ENCODE assay signal across 8 mouse cellular contexts in the genomic region with DNA sequence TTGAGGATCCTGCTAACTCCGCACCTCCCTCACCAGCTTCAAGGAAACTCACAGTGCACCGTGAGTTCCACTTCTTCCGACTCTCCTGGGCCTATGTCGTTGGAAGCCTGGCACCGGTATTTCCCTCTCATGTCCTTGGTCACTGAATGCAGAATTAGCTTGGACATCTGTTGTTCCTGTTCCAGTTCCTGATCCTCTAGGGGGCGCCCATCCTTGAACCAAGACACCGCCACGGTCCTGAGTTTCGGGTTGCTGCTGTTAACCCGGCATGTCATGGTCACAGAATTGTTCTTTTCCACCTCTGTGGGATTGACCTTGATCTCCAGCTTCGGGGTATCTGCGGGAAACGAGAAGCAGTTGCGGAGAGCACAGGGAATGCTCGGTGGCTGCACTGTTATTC. TPM values are rescaled to one million over a fixed set of nuclear protein-coding genes. Genes with fewer than 3 reads are reported as not detected.
DNase-seq lines count a peak whose midpoint lies in the region; ATAC-seq and TF ChIP-seq lines count a peak whose summit lies in the region.

No protein-coding gene starts in this region.

- H3K9ac ChIP-seq in liver, embryonic 12.5 days, result no peak overlapping the region
- H3K9ac ChIP-seq in embryonic facial prominence, embryonic 11.5 days (replicated peaks; ENCODE audit: low read length), result no peak overlapping the region
- no peak overlapping the region for H3K9ac ChIP-seq in heart, embryonic 14.5 days (ENCODE audit: low read length)
- no peak overlapping the region for H3K9ac ChIP-seq in kidney, postnatal 0 days (ENCODE audit: low read depth, low read length)
- no peak overlapping the region for H3K9ac ChIP-seq in liver, embryonic 11.5 days (ENCODE audit: low read depth, low read length)

- H3K9me3 ChIP-seq in liver, embryonic 12.5 days (replicated peaks), result no peaks in the 10 kb centered on the region
- H3K9me3 ChIP-seq in embryonic facial prominence, embryonic 11.5 days (replicated peaks; ENCODE audit: control insufficient read depth, low read length), result no peaks in the 10 kb centered on the region
- H3K9me3 ChIP-seq in heart, embryonic 14.5 days (ENCODE audit: control insufficient read depth, low read length), result no peaks in the 10 kb centered on the region
- H3K9me3 ChIP-seq in kidney, postnatal 0 days (replicated peaks; ENCODE audit: low read length), result no peaks in the 10 kb centered on the region
- H3K9me3 ChIP-seq in liver, embryonic 11.5 days (ENCODE audit: control insufficient read depth, low read length), result no peaks in the 10 kb centered on the region

- WGBS in liver, embryonic 12.5 days (ENCODE audit: insufficient replicate concordance), result 17% methylated on average over 15 of the region's 15 CpGs
- WGBS in embryonic facial prominence, embryonic 11.5 days, result 25% methylated on average over 15 of the region's 15 CpGs
- WGBS in heart, embryonic 14.5 days, result 26% methylated on average over 15 of the region's 15 CpGs
- WGBS in kidney, postnatal 0 days, result 19% methylated on average over 15 of the region's 15 CpGs
- 17% methylated on average over 15 of the region's 15 CpGs for WGBS in liver, embryonic 11.5 days

- H3K27me3 ChIP-seq in liver, embryonic 12.5 days (replicated peaks), result peaks cover 13% of the 10 kb centered on the region
- H3K27me3 ChIP-seq in embryonic facial prominence, embryonic 11.5 days (ENCODE audit: control insufficient read depth, insufficient read depth, low read length), result no peaks in the 10 kb centered on the region
- H3K27me3 ChIP-seq in heart, embryonic 14.5 days (ENCODE audit: control insufficient read depth, insufficient read depth, low read length), result peaks cover 18% of the 10 kb centered on the region
- H3K27me3 ChIP-seq in kidney, postnatal 0 days (ENCODE audit: insufficient read depth, low read length), result no peaks in the 10 kb centered on the region
- H3K27me3 ChIP-seq in liver, embryonic 11.5 days (replicated peaks; ENCODE audit: control insufficient read depth, insufficient read depth, low read length), result peaks cover 8% of the 10 kb centered on the region
- H3K27me3 ChIP-seq in splenic B cell, adult 2 months (ENCODE audit: control insufficient read depth, insufficient read depth, low read length, poor library complexity, severe bottlenecking), result no peaks in the 10 kb centered on the region

- peak; percentile 78 for TF ChIP-seq CTCF in kidney, postnatal 0 days (IDR thresholded peaks at IDR 0.05; ENCODE audit: low read depth)

- H3K36me3 ChIP-seq in liver, embryonic 12.5 days, result no peaks in the 10 kb centered on the region
- H3K36me3 ChIP-seq in embryonic facial prominence, embryonic 11.5 days (replicated peaks; ENCODE audit: control insufficient read depth, insufficient read depth, low read depth, low read length), result no peaks in the 10 kb centered on the region
- no peaks in the 10 kb centered on the region for H3K36me3 ChIP-seq in heart, embryonic 14.5 days (ENCODE audit: control insufficient read depth, insufficient read depth, low read length)
- H3K36me3 ChIP-seq in kidney, postnatal 0 days (ENCODE audit: insufficient read depth, low read length), result no peaks in the 10 kb centered on the region
- no peaks in the 10 kb centered on the region for H3K36me3 ChIP-seq in liver, embryonic 11.5 days (ENCODE audit: control insufficient read depth, insufficient read depth, low read length)
- peaks cover 46% of the 10 kb centered on the region for H3K36me3 ChIP-seq in splenic B cell, adult 2 months (ENCODE audit: control insufficient read depth, insufficient read depth, low read length, poor library complexity, severe bottlenecking)

- ATAC-seq in liver, embryonic 12.5 days, result no peak
- no peak for ATAC-seq in embryonic facial prominence, embryonic 11.5 days (replicated peaks; ENCODE audit: insufficient number of reproducible peaks, low FRiP score, low TSS enrichment, low read depth)
- no peak for ATAC-seq in heart, embryonic 14.5 days (ENCODE audit: insufficient number of reproducible peaks, insufficient read depth, low FRiP score, low read depth)
- peak; percentile 49; the same call in 1 of the 2 replicates for ATAC-seq in kidney, postnatal 0 days (replicated peaks; ENCODE audit: low FRiP score, low read depth)
- no peak for ATAC-seq in liver, embryonic 11.5 days (replicated peaks; ENCODE audit: low FRiP score)

- no peaks in the 10 kb centered on the region for H3K4me1 ChIP-seq in liver, embryonic 12.5 days
- H3K4me1 ChIP-seq in embryonic facial prominence, embryonic 11.5 days (ENCODE audit: control insufficient read depth, insufficient read depth, low read length), result no peaks in the 10 kb centered on the region
- H3K4me1 ChIP-seq in heart, embryonic 14.5 days (ENCODE audit: control insufficient read depth in 2 of 2, insufficient read depth in 2 of 2, low read length in 2 of 2), result no peaks in the 10 kb centered on the region
- H3K4me1 ChIP-seq in kidney, postnatal 0 days (replicated peaks; ENCODE audit: insufficient read depth, low read length), result no peaks in the 10 kb centered on the region
- no peaks in the 10 kb centered on the region for H3K4me1 ChIP-seq in liver, embryonic 11.5 days (replicated peaks; ENCODE audit: control insufficient read depth, insufficient read depth, low read length)

- H3K4me2 ChIP-seq in liver, embryonic 12.5 days, result no peak overlapping the region
- no peak overlapping the region for H3K4me2 ChIP-seq in embryonic facial prominence, embryonic 11.5 days (ENCODE audit: low read depth, low read length)
- H3K4me2 ChIP-seq in heart, embryonic 14.5 days (ENCODE audit: low read length), result peak overlapping the region; percentile 29
- no peak overlapping the region for H3K4me2 ChIP-seq in kidney, postnatal 0 days (ENCODE audit: low read length)
- H3K4me2 ChIP-seq in liver, embryonic 11.5 days, result 0 out of 2 replicates have a peak overlapping the region, but pooled peaks have one; percentile 36

- no peak overlapping the region for H3K27ac ChIP-seq in liver, embryonic 12.5 days
- H3K27ac ChIP-seq in embryonic facial prominence, embryonic 11.5 days (replicated peaks; ENCODE audit: low read depth, low read length), result no peak overlapping the region
- no peak overlapping the region for H3K27ac ChIP-seq in heart, embryonic 14.5 days (replicated peaks in 1 of 2; ENCODE audit: control insufficient read depth in 1 of 2, insufficient read depth in 1 of 2, low read depth in 2 of 2, low read length in 2 of 2)
- no peak overlapping the region for H3K27ac ChIP-seq in kidney, postnatal 0 days
- H3K27ac ChIP-seq in liver, embryonic 11.5 days (ENCODE audit: low read depth, low read length), result no peak overlapping the region

- no peak overlapping the region for H3K4me3 ChIP-seq in liver, embryonic 12.5 days
- H3K4me3 ChIP-seq in embryonic facial prominence, embryonic 11.5 days (ENCODE audit: low read depth, low read length), result no peak overlapping the region
- no peak overlapping the region for H3K4me3 ChIP-seq in heart, embryonic 14.5 days (ENCODE audit: control insufficient read depth in 1 of 2, insufficient read depth in 1 of 2, low read depth in 1 of 2, low read length in 2 of 2)
- H3K4me3 ChIP-seq in kidney, postnatal 0 days (replicated peaks; ENCODE audit: low read depth, low read length), result no peak overlapping the region; the same call in 1 of the 2 replicates
- H3K4me3 ChIP-seq in liver, embryonic 11.5 days (ENCODE audit: low read depth, low read length), result no peak overlapping the region

- peak; percentile 74 for DNase-seq in liver
- DNase-seq in embryonic facial prominence, embryonic 11.5 days (ENCODE audit: low spot score), result peak; percentile 82
- peak; percentile 82 for DNase-seq in kidney, postnatal 0 days (ENCODE audit: low spot score)
- DNase-seq in liver, embryonic 11.5 days (ENCODE audit: low spot score), result peak; percentile 54
- peak; percentile 59 for DNase-seq in neural tube, embryonic 10.5 days (ENCODE audit: extremely low spot score, low spot score)
- DNase-seq in splenic B cell, adult 2 months (ENCODE audit: low read depth, low spot score), result peak; percentile 83

RNA-seq across cellular contexts. Expression of gene Cd22, which starts 7.1 kb away (rescaled TPM):
- 0.21 and 0.38 TPM in 2 replicates for polyA plus RNA-seq in liver, embryonic 12.5 days (2016; fragmentation: Nextera tagmentation; extraction: Ambion mirVana)
- polyA plus RNA-seq in embryonic facial prominence, embryonic 11.5 days (2014; fragmentation: Nextera tagmentation; extraction: Ambion mirVana), result not detected in 2 replicates
- 0.16 TPM in 1 of 2 replicates, not detected in the other for polyA plus RNA-seq in heart, embryonic 14.5 days (2014; fragmentation: Nextera tagmentation; extraction: Ambion mirVana)
- polyA plus RNA-seq in kidney, postnatal 0 days (2015; fragmentation: Nextera tagmentation; extraction: Ambion mirVana), result 0.20 and 0.45 TPM in 2 replicates
- polyA plus RNA-seq in liver, embryonic 11.5 days (2014; fragmentation: Nextera tagmentation; extraction: Ambion mirVana), result 0.07 TPM in 1 of 2 replicates, not detected in the other

RNA-seq across cellular contexts. Expression of gene Ffar1, which starts 11.7 kb away (rescaled TPM):
- not detected in 2 replicates for polyA plus RNA-seq in liver, embryonic 12.5 days (2016; fragmentation: Nextera tagmentation; extraction: Ambion mirVana)
- polyA plus RNA-seq in embryonic facial prominence, embryonic 11.5 days (2014; fragmentation: Nextera tagmentation; extraction: Ambion mirVana), result not detected in 2 replicates
- not detected in 2 replicates for polyA plus RNA-seq in heart, embryonic 14.5 days (2014; fragmentation: Nextera tagmentation; extraction: Ambion mirVana)
- polyA plus RNA-seq in kidney, postnatal 0 days (2015; fragmentation: Nextera tagmentation; extraction: Ambion mirVana), result 0.03 TPM in 1 of 2 replicates, not detected in the other
- not detected in 2 replicates for polyA plus RNA-seq in liver, embryonic 11.5 days (2014; fragmentation: Nextera tagmentation; extraction: Ambion mirVana)

RNA-seq across cellular contexts. Expression of gene Ffar3, which starts 17.1 kb away (rescaled TPM):
- not detected in 2 replicates for polyA plus RNA-seq in liver, embryonic 12.5 days (2016; fragmentation: Nextera tagmentation; extraction: Ambion mirVana)
- not detected in 2 replicates for polyA plus RNA-seq in embryonic facial prominence, embryonic 11.5 days (2014; fragmentation: Nextera tagmentation; extraction: Ambion mirVana)
- polyA plus RNA-seq in heart, embryonic 14.5 days (2014; fragmentation: Nextera tagmentation; extraction: Ambion mirVana), result not detected in 2 replicates
- polyA plus RNA-seq in kidney, postnatal 0 days (2015; fragmentation: Nextera tagmentation; extraction: Ambion mirVana), result 0.20 TPM in 1 of 2 replicates, not detected in the other
- not detected in 2 replicates for polyA plus RNA-seq in liver, embryonic 11.5 days (2014; fragmentation: Nextera tagmentation; extraction: Ambion mirVana)

RNA-seq across cellular contexts. Expression of gene Mag, which starts 41.6 kb away (rescaled TPM):
- 0.13 and 0.20 TPM in 2 replicates for polyA plus RNA-seq in liver, embryonic 12.5 days (2016; fragmentation: Nextera tagmentation; extraction: Ambion mirVana)
- polyA plus RNA-seq in embryonic facial prominence, embryonic 11.5 days (2014; fragmentation: Nextera tagmentation; extraction: Ambion mirVana), result 0.17 and 0.42 TPM in 2 replicates
- polyA plus RNA-seq in heart, embryonic 14.5 days (2014; fragmentation: Nextera tagmentation; extraction: Ambion mirVana), result 0.15 TPM in 1 of 2 replicates, not detected in the other
- 0.79 and 0.91 TPM in 2 replicates for polyA plus RNA-seq in kidney, postnatal 0 days (2015; fragmentation: Nextera tagmentation; extraction: Ambion mirVana)
- 0.08 and 0.23 TPM in 2 replicates for polyA plus RNA-seq in liver, embryonic 11.5 days (2014; fragmentation: Nextera tagmentation; extraction: Ambion mirVana)

RNA-seq across cellular contexts. Expression of gene Ffar2, which starts 49.5 kb away (rescaled TPM):
- polyA plus RNA-seq in liver, embryonic 12.5 days (2016; fragmentation: Nextera tagmentation; extraction: Ambion mirVana), result 0.21 and 0.53 TPM in 2 replicates
- not detected in 2 replicates for polyA plus RNA-seq in embryonic facial prominence, embryonic 11.5 days (2014; fragmentation: Nextera tagmentation; extraction: Ambion mirVana)
- polyA plus RNA-seq in heart, embryonic 14.5 days (2014; fragmentation: Nextera tagmentation; extraction: Ambion mirVana), result 0.16 TPM in 1 of 2 replicates, not detected in the other
- polyA plus RNA-seq in kidney, postnatal 0 days (2015; fragmentation: Nextera tagmentation; extraction: Ambion mirVana), result 0.06 and 0.16 TPM in 2 replicates
- 0.36 and 0.47 TPM in 2 replicates for polyA plus RNA-seq in liver, embryonic 11.5 days (2014; fragmentation: Nextera tagmentation; extraction: Ambion mirVana)

Comparison
In these comparisons a context has a peak if more than half of its experiments do, and no peak if none do; other contexts are left out.
1. H3K4me2 ChIP-seq: peak in heart, embryonic 14.5 days (single experiment) and liver, embryonic 11.5 days (single experiment); none in liver, embryonic 12.5 days (single experiment), embryonic facial prominence, embryonic 11.5 days (single experiment) and kidney, postnatal 0 days (single experiment).
2. Peak in every context shown above with its lines, with median percentiles within 50 percentile points of each other: DNase-seq.